In the genomic region with DNA sequence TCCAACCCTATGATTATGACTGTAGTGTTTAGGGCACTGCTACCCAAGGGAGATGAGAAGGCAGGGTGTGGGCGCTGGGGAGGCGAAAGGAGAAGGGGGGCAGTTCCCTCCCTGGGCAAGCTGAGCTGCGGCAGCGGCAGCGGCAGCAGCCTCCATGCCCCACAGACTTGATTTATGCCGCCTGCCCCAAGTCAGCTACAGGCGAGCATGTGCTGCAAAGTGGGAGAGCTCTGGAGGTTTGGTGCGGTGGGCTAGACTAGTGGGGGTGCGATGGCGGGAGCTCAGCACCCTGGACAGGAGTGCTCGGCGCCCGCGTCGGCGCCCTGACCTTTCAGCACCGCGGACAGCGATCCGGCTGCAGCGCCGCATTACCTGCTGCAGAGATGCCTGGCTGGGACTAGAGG, we compare ENCODE assay signal across 8 mouse cellular contexts. TPM values are rescaled to one million over a fixed set of nuclear protein-coding genes. Genes with fewer than 3 reads are reported as not detected.
DNase-seq lines count a peak whose midpoint lies in the region; ATAC-seq and TF ChIP-seq lines count a peak whose summit lies in the region.

No protein-coding gene starts in this region.

- no peaks in the 10 kb centered on the region for H3K9me3 ChIP-seq in hindbrain, embryonic 10.5 days
- no peaks in the 10 kb centered on the region for H3K9me3 ChIP-seq in lung, embryonic 14.5 days (ENCODE audit: low read depth, low read length)

- H3K4me1 ChIP-seq in hindbrain, embryonic 10.5 days (replicated peaks): peaks cover 30% of the 10 kb centered on the region
- H3K4me1 ChIP-seq in lung, embryonic 14.5 days (ENCODE audit: insufficient read depth): 0 out of 2 replicates have a peak, but pooled peaks cover 3% of the 10 kb centered on the region

- peak; percentile 97 for ATAC-seq in lung, embryonic 14.5 days (ENCODE audit: insufficient read depth)

- peak overlapping the region; percentile 80 for H3K27ac ChIP-seq in hindbrain, embryonic 10.5 days
- no peak overlapping the region for H3K27ac ChIP-seq in lung, embryonic 14.5 days (ENCODE audit: low read depth)

- no peak overlapping the region for H3K9ac ChIP-seq in lung, embryonic 14.5 days

- peak overlapping the region; percentile 50 for H3K4me2 ChIP-seq in lung, embryonic 14.5 days

- peak; percentile 79 for DNase-seq in Muller cell, postnatal 12 days (ENCODE audit: inconsistent ontology term)
- DNase-seq in cerebellum, adult 9-10 months: peak; percentile 75
- peak; percentile 26 to 63 for DNase-seq in frontal cortex, postnatal 10 days (ENCODE audit: low spot score in 2 of 2)
- peak; percentile 84 for DNase-seq in hindbrain, embryonic 10.5 days (ENCODE audit: low spot score)
- DNase-seq in layer of hippocampus, adult 8-10 months (ENCODE audit: low spot score in 2 of 2): peak; percentile 38 to 40
- peak; percentile 94 for DNase-seq in lung, embryonic 14.5 days
- peak; percentile 84 for DNase-seq in ovary, postnatal 14 days (ENCODE audit: low spot score)
- peak; percentile 87 for DNase-seq in urinary bladder, postnatal 14 days (ENCODE audit: low spot score)

- H3K4me3 ChIP-seq in hindbrain, embryonic 10.5 days: peak overlapping the region; percentile 70
- H3K4me3 ChIP-seq in lung, embryonic 14.5 days (ENCODE audit: low read depth, low read length): no peak overlapping the region

- 0 out of 2 replicates have a peak, but pooled peaks cover 3% of the 10 kb centered on the region for H3K27me3 ChIP-seq in hindbrain, embryonic 10.5 days (ENCODE audit: insufficient read depth, poor library complexity, severe bottlenecking)
- peaks cover 8% of the 10 kb centered on the region; the same call in 1 of the 2 replicates for H3K27me3 ChIP-seq in lung, embryonic 14.5 days (ENCODE audit: insufficient read depth, low read length)

- no peaks in the 10 kb centered on the region for H3K36me3 ChIP-seq in hindbrain, embryonic 10.5 days
- H3K36me3 ChIP-seq in lung, embryonic 14.5 days (ENCODE audit: insufficient read depth): no peaks in the 10 kb centered on the region

- WGBS in hindbrain, embryonic 10.5 days: 0% methylated on average over 22 of the region's 22 CpGs
- 1% methylated on average over 22 of the region's 22 CpGs for WGBS in lung, embryonic 14.5 days

- TF ChIP-seq CTCF in lung, embryonic 14.5 days (IDR thresholded peaks at IDR 0.05; ENCODE audit: low read depth): no peak

RNA-seq across cellular contexts. Expression of a gene that starts 0.8 kb away (rescaled TPM):
- polyA plus RNA-seq in hindbrain, embryonic 10.5 days (2016; fragmentation: Nextera tagmentation; extraction: Ambion mirVana): 27.8 and 39.4 TPM in 2 replicates
- 1,000 to 10,000 TPM; 2,063 to 2,148 (median 2,094) TPM for total RNA-seq in layer of hippocampus, adult 8-10 months (2022)
- 1.2 and 1.6 TPM in 2 replicates for polyA plus RNA-seq in lung, embryonic 14.5 days (2014; fragmentation: Nextera tagmentation; extraction: Ambion mirVana)

Comparison
In these comparisons a context has a peak if more than half of its experiments do, and no peak if none do; other contexts are left out.
1. DNase-seq: peak in every context shown above with its lines; median percentile 94 in lung, embryonic 14.5 days; 87 in urinary bladder, postnatal 14 days; 84 in hindbrain, embryonic 10.5 days; 84 in ovary, postnatal 14 days; 79 in Muller cell, postnatal 12 days; 75 in cerebellum, adult 9-10 months; 44 in frontal cortex, postnatal 10 days; 39 in layer of hippocampus, adult 8-10 months.
2. RNA of a gene that starts 0.8 kb away (polyA plus RNA-seq): 27.8 to 39.4 TPM in hindbrain, embryonic 10.5 days; 1.2 to 1.6 TPM in lung, embryonic 14.5 days; every median in the first group is over 10 times any median in the second.